ENCODE assay signal across 8 mouse cellular contexts in the genomic region with DNA sequence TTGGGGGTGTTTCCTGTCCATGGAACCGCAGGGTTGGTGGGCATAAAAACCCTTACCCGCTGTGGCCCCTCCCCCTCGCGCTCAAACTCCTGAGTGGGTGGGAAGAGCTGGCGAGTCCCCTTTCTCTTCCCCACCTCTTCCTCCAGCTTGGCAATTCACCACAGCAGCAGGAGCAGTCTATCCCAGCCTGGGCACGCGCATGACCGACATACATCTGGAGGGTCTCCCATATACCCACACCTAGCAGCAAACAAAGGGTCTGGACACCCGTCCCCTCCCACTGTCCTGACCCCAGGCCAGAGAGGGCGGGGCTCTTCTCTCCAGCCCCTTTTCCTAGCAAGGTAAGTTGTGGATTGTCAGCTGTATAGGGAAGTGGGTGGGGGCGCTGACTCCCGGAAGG. TPM values are rescaled to one million over a fixed set of nuclear protein-coding genes. Genes with fewer than 3 reads are reported as not detected.
DNase-seq lines count a peak whose midpoint lies in the region; ATAC-seq and TF ChIP-seq lines count a peak whose summit lies in the region.

No protein-coding gene starts in this region.

- no peak for DNase-seq in left cerebral cortex, adult 2 months (ENCODE audit: extremely low spot score in 1 of 2, low spot score in 2 of 2)
- no peak for DNase-seq in left cerebral cortex, adult 9 months (ENCODE audit: low spot score in 2 of 2)
- DNase-seq in left cerebral cortex, postnatal 4 days, result no peak
- DNase-seq in right cerebral cortex, adult 2 months (ENCODE audit: low spot score in 2 of 2), result no peak

- ATAC-seq in hindbrain, embryonic 16.5 days, result no peak
- no peak for ATAC-seq in midbrain, embryonic 16.5 days
- no peak for ATAC-seq in inflammation-experienced regulatory T-cells, adult 6 months

- TF ChIP-seq CTCF in left cerebral cortex, adult 2 months (IDR thresholded peaks at IDR 0.05), result no peak
- TF ChIP-seq CTCF in embryonic fibroblast, embryonic 13.5 days (IDR thresholded peaks at IDR 0.05; ENCODE audit: borderline replicate concordance, insufficient read depth, low read length), result no peak

- no peak for TF ChIP-seq POLR2A in embryonic fibroblast, embryonic 13.5 days (IDR thresholded peaks at IDR 0.05; ENCODE audit: low read depth, low read length)

- H3K4me1 ChIP-seq in embryonic fibroblast, embryonic 13.5 days (ENCODE audit: control insufficient read depth, insufficient read depth, low read length), result no peaks in the 10 kb centered on the region; the same call in 1 of the 2 replicates
- H3K4me1 ChIP-seq in hindbrain, embryonic 16.5 days (ENCODE audit: control insufficient read depth, insufficient read depth, low read depth, low read length), result peaks cover 17% of the 10 kb centered on the region
- peaks cover 12% of the 10 kb centered on the region for H3K4me1 ChIP-seq in midbrain, embryonic 16.5 days (ENCODE audit: control insufficient read depth, insufficient read depth, low read length)

- intact Hi-C loops in left cerebral cortex, adult 2 months (cut with DNase I), result loop anchor here (2.0 kb wide), 2 partner anchors 43 to 67 kb away; no protein-coding TSS in a partner anchor
- intact Hi-C loops in left cerebral cortex, postnatal 4 days (cut with DNase I), result no loop called here

- H3K4me3 ChIP-seq in left cerebral cortex, adult 2 months, result peak overlapping the region; percentile 32
- peak overlapping the region; percentile 19 for H3K4me3 ChIP-seq in embryonic fibroblast, embryonic 13.5 days (ENCODE audit: insufficient read depth, low read length)
- peak overlapping the region; percentile 26 for H3K4me3 ChIP-seq in hindbrain, embryonic 16.5 days (ENCODE audit: low read length)
- H3K4me3 ChIP-seq in midbrain, embryonic 16.5 days (ENCODE audit: low read depth, low read length), result peak overlapping the region; percentile 11; the same call in 1 of the 2 replicates

- peak overlapping the region; percentile 70 for H3K27ac ChIP-seq in left cerebral cortex, adult 2 months
- peak overlapping the region; percentile 19 for H3K27ac ChIP-seq in embryonic fibroblast, embryonic 13.5 days (ENCODE audit: insufficient read depth, low read length)
- H3K27ac ChIP-seq in hindbrain, embryonic 16.5 days (ENCODE audit: low read depth, low read length), result no peak overlapping the region
- H3K27ac ChIP-seq in midbrain, embryonic 16.5 days (ENCODE audit: low read length), result no peak overlapping the region

- H3K36me3 ChIP-seq in hindbrain, embryonic 16.5 days (ENCODE audit: control insufficient read depth, insufficient read depth, low read length), result no peaks in the 10 kb centered on the region
- no peaks in the 10 kb centered on the region for H3K36me3 ChIP-seq in midbrain, embryonic 16.5 days (ENCODE audit: control insufficient read depth, insufficient read depth, low read length)

- H3K9me3 ChIP-seq in hindbrain, embryonic 16.5 days (ENCODE audit: control insufficient read depth, low read length), result peaks cover 3% of the 10 kb centered on the region; the same call in 1 of the 2 replicates
- H3K9me3 ChIP-seq in midbrain, embryonic 16.5 days (replicated peaks; ENCODE audit: control insufficient read depth, low read length, poor library complexity, severe bottlenecking), result no peaks in the 10 kb centered on the region

- peaks cover 3% of the 10 kb centered on the region; the same call in 1 of the 2 replicates for H3K27me3 ChIP-seq in hindbrain, embryonic 16.5 days (replicated peaks; ENCODE audit: control insufficient read depth, insufficient read depth, low read length)
- peaks cover 3% of the 10 kb centered on the region; the same call in 1 of the 2 replicates for H3K27me3 ChIP-seq in midbrain, embryonic 16.5 days (ENCODE audit: control insufficient read depth, insufficient read depth, low read depth, low read length)

- H3K4me2 ChIP-seq in hindbrain, embryonic 16.5 days (ENCODE audit: low read length), result peak overlapping the region; percentile 54
- H3K4me2 ChIP-seq in midbrain, embryonic 16.5 days (ENCODE audit: low read length), result peak overlapping the region; percentile 46

- 10% methylated on average over 10 of the region's 12 CpGs for WGBS in hindbrain, embryonic 16.5 days
- 9% methylated on average over 12 of the region's 12 CpGs for WGBS in midbrain, embryonic 16.5 days

- H3K9ac ChIP-seq in hindbrain, embryonic 16.5 days (ENCODE audit: low read depth, low read length), result peak overlapping the region; percentile 33; the same call in 1 of the 2 replicates
- 0 out of 2 replicates have a peak overlapping the region, but pooled peaks have one; percentile 28 for H3K9ac ChIP-seq in midbrain, embryonic 16.5 days (ENCODE audit: low read depth, low read length)

RNA-seq across cellular contexts. Expression of gene Cdc37, which starts 3.5 kb away (rescaled TPM):
- total RNA-seq in left cerebral cortex, adult 2 months (2021), result 100 to 1,000 TPM; 141 to 143 TPM
- polyA plus RNA-seq in embryonic fibroblast, embryonic 13.5 days (2011; ENCODE audit: insufficient read length, low read depth, missing spikeins), result 142 and 166 TPM in 2 replicates
- polyA plus RNA-seq in hindbrain, embryonic 16.5 days (2015; fragmentation: Nextera tagmentation; extraction: Ambion mirVana), result 204 and 211 TPM in 2 replicates
- 199 and 227 TPM in 2 replicates for polyA plus RNA-seq in midbrain, embryonic 16.5 days (2015; fragmentation: Nextera tagmentation; extraction: Ambion mirVana)
- total RNA-seq in left cerebral cortex, postnatal 4 days (2021), result 100 to 1,000 TPM; 125 TPM
- 10 to 100 TPM; 84.2 to 97.0 (median 95.3) TPM for polyA plus RNA-seq in inflammation-experienced regulatory T-cells, adult 6 months (2017; shearing (Covaris generic))

RNA-seq across cellular contexts. Expression of gene Pde4a, which starts 12.2 kb away (rescaled TPM):
- total RNA-seq in left cerebral cortex, adult 2 months (2021), result 100 to 1,000 TPM; 101 to 106 TPM
- polyA plus RNA-seq in embryonic fibroblast, embryonic 13.5 days (2011; ENCODE audit: insufficient read length, low read depth, missing spikeins), result 14.7 and 20.6 TPM in 2 replicates
- 47.7 and 50.5 TPM in 2 replicates for polyA plus RNA-seq in hindbrain, embryonic 16.5 days (2015; fragmentation: Nextera tagmentation; extraction: Ambion mirVana)
- 44.2 and 49.3 TPM in 2 replicates for polyA plus RNA-seq in midbrain, embryonic 16.5 days (2015; fragmentation: Nextera tagmentation; extraction: Ambion mirVana)
- total RNA-seq in left cerebral cortex, postnatal 4 days (2021), result 10 to 100 TPM; 44.4 to 47.3 TPM
- 1 to 10 TPM in 1 of 3 experiments, under 1 TPM in 2; 0.54 to 1.3 (median 0.82) TPM for polyA plus RNA-seq in inflammation-experienced regulatory T-cells, adult 6 months (2017; shearing (Covaris generic))

RNA-seq across cellular contexts. Expression of gene Tyk2, which starts 22.3 kb away (rescaled TPM):
- total RNA-seq in left cerebral cortex, adult 2 months (2021), result 10 to 100 TPM; 13.2 to 14.6 TPM
- 11.1 and 15.1 TPM in 2 replicates for polyA plus RNA-seq in embryonic fibroblast, embryonic 13.5 days (2011; ENCODE audit: insufficient read length, low read depth, missing spikeins)
- 9.5 and 10.5 TPM in 2 replicates for polyA plus RNA-seq in hindbrain, embryonic 16.5 days (2015; fragmentation: Nextera tagmentation; extraction: Ambion mirVana)
- 9.7 and 9.9 TPM in 2 replicates for polyA plus RNA-seq in midbrain, embryonic 16.5 days (2015; fragmentation: Nextera tagmentation; extraction: Ambion mirVana)
- total RNA-seq in left cerebral cortex, postnatal 4 days (2021), result 10 to 100 TPM; 16.1 to 16.7 TPM
- polyA plus RNA-seq in inflammation-experienced regulatory T-cells, adult 6 months (2017; shearing (Covaris generic)), result 10 to 100 TPM; 36.3 to 61.7 (median 57.7) TPM

Comparison
In these comparisons a context has a peak if more than half of its experiments do, and no peak if none do; other contexts are left out.
1. H3K27ac ChIP-seq: peak in left cerebral cortex, adult 2 months (single experiment) and embryonic fibroblast, embryonic 13.5 days (single experiment); none in hindbrain, embryonic 16.5 days (single experiment) and midbrain, embryonic 16.5 days (single experiment).
2. Peak in every context shown above with its lines, with median percentiles within 50 percentile points of each other: H3K4me3 ChIP-seq.